Mouse (Mus musculus): ENCODE data around the gene Phf21a. TPM values are rescaled to one million over a fixed set of nuclear protein-coding genes. Genes with fewer than 3 reads are reported as not detected.

Gene Phf21a
- polyA plus RNA-seq, 1 experiment from 2014 or later, result 21.5 TPM

GRCm38 (mm10) chr2:92360893-92361292, 268.0 kb downstream of the Phf21a start:
- Histone ChIP-seq H3K36me3 (peaks cover 65% of the 10 kb centered on the region), H3K4me1 (replicated peaks) (peaks cover 9% of the 10 kb centered on the region; the same call in 1 of the 2 replicates), H3K9ac (no peak overlapping the region), H3K27me3 (replicated peaks) (no peaks in the 10 kb centered on the region), H3K27ac (ENCODE audit: poor library complexity, severe bottlenecking) (no peak overlapping the region), H3K4me2 (no peak overlapping the region), H3K9me3 (replicated peaks) (no peaks in the 10 kb centered on the region), H3K4me3 (no peak overlapping the region)
- no peak for ATAC-seq (ENCODE audit: insufficient number of reproducible peaks, low FRiP score)
- 40% methylated on average over 12 of the region's 12 CpGs for WGBS

GRCm38 (mm10) chr2:92361795-92362194, 268.9 kb downstream of the Phf21a start:
- Histone ChIP-seq H3K4me1 (replicated peaks) (peaks cover 9% of the 10 kb centered on the region; the same call in 1 of the 2 replicates), H3K4me2 (no peak overlapping the region), H3K4me3 (no peak overlapping the region), H3K27me3 (replicated peaks) (0 out of 2 replicates have a peak, but pooled peaks cover 1% of the 10 kb centered on the region), H3K36me3 (peaks cover 59% of the 10 kb centered on the region), H3K9me3 (replicated peaks) (no peaks in the 10 kb centered on the region), H3K27ac (ENCODE audit: poor library complexity, severe bottlenecking) (no peak overlapping the region), H3K9ac (no peak overlapping the region)
- ATAC-seq (ENCODE audit: insufficient number of reproducible peaks, low FRiP score), result no peak
- 69% methylated on average over 8 of the region's 8 CpGs for WGBS

- H3K4me3 ChIP-seq, result no peak overlapping the region
- H3K4me2 ChIP-seq, result no peak overlapping the region
- peaks cover 10% of the 10 kb centered on the region; the same call in 1 of the 2 replicates for H3K27me3 ChIP-seq (replicated peaks)
- H3K36me3 ChIP-seq, result peaks cover 50% of the 10 kb centered on the region
- H3K27ac ChIP-seq (ENCODE audit: poor library complexity, severe bottlenecking), result no peak overlapping the region
- H3K9ac ChIP-seq, result no peak overlapping the region
- H3K9me3 ChIP-seq (replicated peaks), result no peaks in the 10 kb centered on the region
- ATAC-seq (ENCODE audit: insufficient number of reproducible peaks, low FRiP score), result no peak
- H3K4me1 ChIP-seq (replicated peaks), result peaks cover 14% of the 10 kb centered on the region; the same call in 1 of the 2 replicates
- WGBS, result 86% methylated on average over 6 of the region's 6 CpGs
Observed at GRCm38 (mm10) chr2:92362571-92363228, 269.8 kb downstream of the Phf21a start.

- no peak for ATAC-seq (ENCODE audit: insufficient number of reproducible peaks, low FRiP score)
- Histone ChIP-seq H3K4me2 (no peak overlapping the region), H3K27me3 (replicated peaks) (peaks cover 24% of the 10 kb centered on the region), H3K4me1 (replicated peaks) (peaks cover 11% of the 10 kb centered on the region; the same call in 1 of the 2 replicates), H3K4me3 (no peak overlapping the region), H3K36me3 (peaks cover 38% of the 10 kb centered on the region), H3K9me3 (replicated peaks) (no peaks in the 10 kb centered on the region), H3K27ac (ENCODE audit: poor library complexity, severe bottlenecking) (no peak overlapping the region), H3K9ac (no peak overlapping the region)
- WGBS, result 87% methylated on average over 4 of the region's 4 CpGs
Observed at GRCm38 (mm10) chr2:92364086-92364485, 271.2 kb downstream of the Phf21a start.

DNA sequence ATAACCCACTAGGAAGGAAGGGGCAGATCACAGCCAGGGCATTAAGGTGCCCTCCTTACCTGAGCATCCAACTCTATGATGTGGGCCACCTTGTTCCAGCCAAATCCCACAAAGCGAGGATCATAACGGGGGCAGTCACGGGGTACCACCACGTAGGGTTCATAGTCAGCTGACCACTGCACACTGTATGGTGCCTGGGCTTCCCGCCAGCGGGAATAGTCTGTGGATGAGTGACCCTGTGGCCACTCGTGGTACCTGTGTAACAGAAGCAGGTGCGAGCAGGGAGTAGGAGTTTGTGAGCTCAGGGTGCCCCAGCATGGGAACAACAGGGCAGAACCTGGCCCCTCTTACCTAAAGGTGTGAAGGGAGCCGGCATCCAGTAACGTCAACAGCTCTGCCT, 272.7 kb downstream of the Phf21a start:
- Histone ChIP-seq H3K4me3 (no peak overlapping the region), H3K9ac (no peak overlapping the region), H3K36me3 (peaks cover 23% of the 10 kb centered on the region), H3K27me3 (replicated peaks) (peaks cover 39% of the 10 kb centered on the region), H3K27ac (ENCODE audit: poor library complexity, severe bottlenecking) (no peak overlapping the region), H3K4me1 (replicated peaks) (peaks cover 11% of the 10 kb centered on the region), H3K9me3 (replicated peaks) (no peaks in the 10 kb centered on the region), H3K4me2 (no peak overlapping the region)
- no peak for ATAC-seq (ENCODE audit: insufficient number of reproducible peaks, low FRiP score)
- 84% methylated on average over 10 of the region's 10 CpGs for WGBS

GRCm38 (mm10) chr2:92367383-92368029, 274.6 kb downstream of the Phf21a start:
- no peak overlapping the region for H3K4me3 ChIP-seq
- H3K4me1 ChIP-seq (replicated peaks), result peaks cover 26% of the 10 kb centered on the region
- H3K4me2 ChIP-seq, result no peak overlapping the region
- no peak overlapping the region for H3K27ac ChIP-seq (ENCODE audit: poor library complexity, severe bottlenecking)
- 29% methylated on average over 20 of the region's 20 CpGs for WGBS
- peaks cover 16% of the 10 kb centered on the region for H3K36me3 ChIP-seq
- H3K9ac ChIP-seq, result no peak overlapping the region
- no peak for ATAC-seq (ENCODE audit: insufficient number of reproducible peaks, low FRiP score)
- peaks cover 58% of the 10 kb centered on the region for H3K27me3 ChIP-seq (replicated peaks)
- no peaks in the 10 kb centered on the region for H3K9me3 ChIP-seq (replicated peaks)

DNA sequence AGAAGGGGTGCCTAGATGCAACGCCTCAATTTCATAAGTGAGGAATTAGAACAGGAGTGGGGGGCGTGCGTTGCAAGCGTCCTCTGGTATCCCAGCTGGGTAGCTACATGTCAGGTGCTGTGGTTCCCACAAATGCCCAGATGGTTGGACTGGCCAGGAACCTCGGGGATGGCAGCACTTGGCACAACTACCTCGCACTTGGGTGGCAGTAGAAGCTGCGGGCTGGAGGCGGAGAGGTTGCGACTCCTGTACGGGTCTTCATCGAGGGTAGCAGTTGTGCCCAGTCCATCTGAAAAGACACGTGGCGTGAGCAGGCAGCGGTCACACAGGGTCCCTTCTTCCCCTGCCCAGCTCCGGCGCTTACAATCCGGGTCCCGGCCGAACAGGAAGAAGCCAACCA, 277.5 kb downstream of the Phf21a start:
- peak overlapping the region; percentile 79 for H3K4me2 ChIP-seq
- no peak overlapping the region for H3K27ac ChIP-seq (ENCODE audit: poor library complexity, severe bottlenecking)
- no peak for ATAC-seq (ENCODE audit: insufficient number of reproducible peaks, low FRiP score)
- peaks cover 71% of the 10 kb centered on the region for H3K27me3 ChIP-seq (replicated peaks)
- peak overlapping the region; percentile 61 for H3K9ac ChIP-seq
- WGBS, result 11% methylated on average over 19 of the region's 19 CpGs
- no peaks in the 10 kb centered on the region for H3K36me3 ChIP-seq
- H3K4me1 ChIP-seq (replicated peaks), result peaks cover 32% of the 10 kb centered on the region
- H3K4me3 ChIP-seq, result peak overlapping the region; percentile 49
- H3K9me3 ChIP-seq (replicated peaks), result no peaks in the 10 kb centered on the region

DNA sequence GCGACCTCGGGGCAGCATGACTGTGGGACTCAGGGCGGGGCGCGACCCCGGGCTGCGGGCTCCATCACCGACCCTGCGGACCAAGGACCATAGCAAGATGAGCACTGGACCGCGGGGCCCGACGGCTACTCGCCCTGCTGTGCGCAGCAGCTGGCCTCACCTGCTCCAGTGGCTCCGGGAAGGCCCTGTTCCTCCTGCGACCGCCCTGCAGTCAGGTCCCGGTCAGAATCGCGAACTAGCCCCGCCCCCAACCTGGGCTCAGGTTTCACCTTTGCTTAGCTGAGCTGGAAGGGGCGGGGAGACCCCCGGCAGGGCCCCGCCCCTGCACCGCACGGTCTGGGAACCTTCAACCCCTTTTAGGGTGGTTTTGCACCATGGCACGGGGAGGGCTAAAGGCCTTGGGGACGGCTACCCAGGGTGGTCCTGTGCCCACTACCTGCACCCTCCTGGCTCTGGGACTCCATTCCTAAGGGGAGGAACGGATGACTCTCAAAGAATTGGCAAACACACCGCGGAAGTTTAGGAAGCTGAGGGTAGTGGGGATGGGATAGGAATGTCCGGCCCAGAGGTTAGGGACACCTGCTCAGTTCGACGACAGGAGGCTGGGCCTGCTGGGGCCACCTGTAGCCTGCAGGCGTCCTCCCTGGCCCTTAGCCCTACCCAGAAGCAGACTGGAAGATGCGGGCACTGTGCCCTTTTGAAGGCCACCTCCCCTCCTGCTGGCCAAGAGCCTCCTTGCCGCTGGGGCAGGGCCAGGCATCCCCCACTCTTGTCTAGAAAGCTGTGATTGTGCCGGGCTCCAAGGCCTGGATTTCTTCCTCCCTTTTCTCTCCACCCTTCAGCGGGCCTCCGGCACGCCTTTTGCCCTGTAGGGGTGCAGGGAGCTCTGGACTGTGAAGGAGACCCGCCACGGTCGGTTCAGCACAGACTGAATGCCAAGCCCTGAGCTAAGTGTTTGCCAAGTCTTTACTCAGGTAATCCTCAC, 278.2 kb downstream of the Phf21a start:
- Histone ChIP-seq H3K27me3 (replicated peaks) (peaks cover 71% of the 10 kb centered on the region), H3K9me3 (replicated peaks) (no peaks in the 10 kb centered on the region), H3K27ac (ENCODE audit: poor library complexity, severe bottlenecking) (no peak overlapping the region), H3K4me3 (peak overlapping the region; percentile 49), H3K4me1 (replicated peaks) (peaks cover 39% of the 10 kb centered on the region), H3K9ac (peak overlapping the region; percentile 61), H3K4me2 (peak overlapping the region; percentile 79), H3K36me3 (no peaks in the 10 kb centered on the region)
- ATAC-seq (ENCODE audit: insufficient number of reproducible peaks, low FRiP score), result no peak
- 3% methylated on average over 45 of the region's 45 CpGs for WGBS

GRCm38 (mm10) chr2:92371971-92372690, 279.2 kb downstream of the Phf21a start:
- Histone ChIP-seq H3K9ac (no peak overlapping the region), H3K4me1 (replicated peaks) (peaks cover 43% of the 10 kb centered on the region), H3K9me3 (replicated peaks) (no peaks in the 10 kb centered on the region), H3K4me3 (no peak overlapping the region), H3K27ac (ENCODE audit: poor library complexity, severe bottlenecking) (no peak overlapping the region), H3K27me3 (replicated peaks) (peaks cover 66% of the 10 kb centered on the region), H3K4me2 (no peak overlapping the region), H3K36me3 (0 out of 2 replicates have a peak, but pooled peaks cover 1% of the 10 kb centered on the region)
- 30% methylated on average over 10 of the region's 10 CpGs for WGBS
- no peak for ATAC-seq (ENCODE audit: insufficient number of reproducible peaks, low FRiP score)

DNA sequence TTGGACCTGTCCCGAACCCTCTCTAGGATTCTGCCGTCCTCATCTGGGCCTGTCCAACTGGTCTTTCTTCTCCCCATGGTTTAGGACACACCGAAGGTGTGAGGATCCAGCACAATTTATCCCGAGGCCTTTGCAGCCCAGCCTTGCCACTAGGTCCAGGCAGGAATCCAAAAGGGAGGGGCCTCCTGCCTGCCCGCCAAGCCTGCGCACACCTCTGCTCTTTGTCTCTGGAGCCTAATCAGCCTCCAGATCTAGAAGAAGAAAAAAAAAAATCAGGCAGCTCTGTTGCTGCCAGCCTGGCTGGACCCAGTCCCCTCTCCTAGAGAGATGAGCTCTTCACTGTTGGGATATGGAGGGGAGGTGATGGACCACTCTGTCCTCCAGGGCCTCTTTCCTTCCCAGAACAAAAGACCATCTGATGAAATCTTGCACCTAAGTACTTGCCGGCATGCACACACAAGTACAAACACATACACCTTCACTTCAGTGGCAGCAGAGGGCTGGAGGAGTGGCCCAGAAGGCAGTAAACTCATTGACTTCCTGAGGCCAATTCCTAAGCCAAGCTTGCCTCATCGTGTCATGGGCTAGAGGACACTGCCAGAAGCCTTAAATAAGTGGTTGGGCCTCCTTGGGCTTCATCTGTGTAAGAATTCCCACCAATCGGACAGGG, 280.0 kb downstream of the Phf21a start:
- 61% methylated on average over 9 of the region's 9 CpGs for WGBS
- Histone ChIP-seq H3K9ac (no peak overlapping the region), H3K9me3 (replicated peaks) (no peaks in the 10 kb centered on the region), H3K4me3 (no peak overlapping the region), H3K27ac (ENCODE audit: poor library complexity, severe bottlenecking) (no peak overlapping the region), H3K27me3 (replicated peaks) (peaks cover 58% of the 10 kb centered on the region), H3K4me2 (no peak overlapping the region), H3K36me3 (peaks cover 5% of the 10 kb centered on the region), H3K4me1 (replicated peaks) (peaks cover 38% of the 10 kb centered on the region)
- ATAC-seq (ENCODE audit: insufficient number of reproducible peaks, low FRiP score), result no peak
